Mouse (Mus musculus) cerebellum, postnatal 25 days (tissue): ENCODE results near the gene Tex101.
A peak's percentile ranks its signal among the peaks of the same experiment; 100 is the strongest.
"Not testable (repeated sequence)": the region's sequence is repeated elsewhere in the genome, so short reads cannot be mapped to it uniquely, and the experiment has no call there.

ENCODE experiments used
- DNase-seq, 2 experiments: peaks; one replicate each; pipeline ENCODE4 v3.0.0; 2021; ENCODE audit warnings: mixed read lengths in 2 of 2

The Tex101 gene

GRCm38 (mm10) chr7:24676575-24676974 is at the start of gene Tex101:
Gene Tex101 (minus strand): TSS chr7:24676675.
- no peak for DNase-seq

- DNase-seq = no peak
Measured at GRCm38 (mm10) chr7:24715039-24715438, 38.6 kb upstream of the Tex101 start.

DNA sequence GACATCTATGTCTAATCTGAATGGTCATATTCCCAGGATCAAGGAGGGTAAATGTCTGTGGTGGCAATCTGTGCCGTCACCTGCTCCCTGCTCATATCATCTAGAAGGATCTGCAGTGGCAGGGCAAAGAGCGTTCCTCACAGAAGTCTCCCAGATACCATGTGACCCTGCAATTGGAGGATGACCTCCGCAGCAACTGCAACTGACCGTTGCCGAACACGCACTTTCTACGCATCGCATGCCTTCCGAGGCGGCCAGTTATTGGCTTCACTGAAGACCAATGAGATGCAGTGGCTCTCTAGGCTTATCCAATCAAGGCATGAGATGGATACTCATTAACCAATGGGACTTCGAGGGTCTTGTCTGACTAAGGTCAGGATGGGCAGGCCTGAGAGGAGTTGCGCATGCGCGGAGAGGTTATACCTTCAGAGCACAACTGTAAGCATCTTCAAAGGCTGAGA is 32.4 kb upstream of the Tex101 start, which contains the start of gene BC049730:
Gene BC049730 (plus strand): TSS at position 411 of the 461 bp plus-strand sequence.
- no peak for DNase-seq

GRCm38 (mm10) chr7:24702841-24703240 is 26.4 kb upstream of the Tex101 start:
- DNase-seq = not testable (repeated sequence)

DNA sequence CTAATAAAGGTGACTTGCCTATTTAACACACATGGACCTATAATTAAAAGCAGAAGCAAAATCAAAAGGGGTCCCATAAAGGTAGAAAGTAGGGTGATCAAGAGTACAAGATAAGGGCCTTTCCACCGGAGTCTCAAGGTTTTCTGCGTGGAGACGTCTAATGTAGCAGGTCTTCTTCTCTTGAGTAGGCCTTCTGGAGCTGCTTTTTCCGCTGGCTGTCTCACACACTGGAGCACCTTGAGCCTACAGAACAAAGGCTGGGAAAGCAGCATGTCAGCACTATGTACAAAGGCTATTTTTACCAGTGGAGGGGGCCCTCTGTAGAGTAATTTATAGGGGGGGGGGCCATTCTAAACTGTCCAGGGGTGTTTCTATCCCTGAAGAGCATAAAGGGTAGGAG is 21.4 kb upstream of the Tex101 start:
- not testable (repeated sequence) for DNase-seq

GRCm38 (mm10) chr7:24692693-24693092 is 16.2 kb upstream of the Tex101 start:
- DNase-seq = not testable (repeated sequence)

- not testable (repeated sequence) for DNase-seq
Measured at GRCm38 (mm10) chr7:24687519-24687918, 11.0 kb upstream of the Tex101 start.

DNA sequence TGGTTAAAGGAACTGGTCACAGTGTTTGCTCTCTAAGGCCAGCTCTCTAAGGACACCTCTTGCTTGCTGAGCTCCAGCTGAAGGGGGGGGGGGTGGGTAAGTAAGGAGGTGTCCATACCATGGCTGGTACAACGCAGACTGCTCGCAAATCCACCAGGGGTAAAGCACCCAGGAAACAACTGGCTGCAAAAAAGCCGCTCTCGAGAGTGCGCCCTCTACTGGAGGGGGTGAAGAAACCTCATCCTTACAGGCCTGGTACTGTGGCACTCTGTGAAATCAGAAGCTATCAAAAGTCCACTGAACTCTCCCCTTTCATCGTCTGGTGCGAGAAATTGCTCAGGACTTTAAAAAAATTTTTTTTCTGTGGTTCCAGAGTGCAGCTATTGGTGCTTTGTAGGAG is 7.6 kb upstream of the Tex101 start:
- DNase-seq = not testable (repeated sequence)

GRCm38 (mm10) chr7:24671944-24672439 is 4.5 kb downstream of the Tex101 start:
- DNase-seq = no peak

- DNase-seq = no peak
Measured at GRCm38 (mm10) chr7:24664959-24665358, 11.5 kb downstream of the Tex101 start.

DNA sequence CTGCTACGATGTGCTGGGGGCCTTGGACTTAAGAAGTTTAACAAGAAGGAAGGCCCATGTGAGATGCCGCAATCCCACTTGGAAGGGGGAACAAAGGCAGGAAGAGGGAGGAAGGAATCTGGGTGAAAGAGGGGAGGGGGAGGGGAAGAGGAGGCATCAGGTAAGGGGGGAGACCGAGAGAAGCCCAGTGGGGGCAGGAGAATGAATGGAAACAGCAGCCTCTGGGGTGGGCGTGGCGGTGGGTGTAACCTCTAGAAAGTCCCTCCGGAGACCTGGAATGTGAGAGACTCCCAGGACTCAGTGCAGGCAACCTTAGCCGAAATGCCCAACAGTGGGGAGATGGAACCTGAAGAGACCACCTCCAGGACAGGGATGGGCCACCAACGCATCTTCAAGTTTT is 12.2 kb downstream of the Tex101 start:
- DNase-seq = no peak

DNA sequence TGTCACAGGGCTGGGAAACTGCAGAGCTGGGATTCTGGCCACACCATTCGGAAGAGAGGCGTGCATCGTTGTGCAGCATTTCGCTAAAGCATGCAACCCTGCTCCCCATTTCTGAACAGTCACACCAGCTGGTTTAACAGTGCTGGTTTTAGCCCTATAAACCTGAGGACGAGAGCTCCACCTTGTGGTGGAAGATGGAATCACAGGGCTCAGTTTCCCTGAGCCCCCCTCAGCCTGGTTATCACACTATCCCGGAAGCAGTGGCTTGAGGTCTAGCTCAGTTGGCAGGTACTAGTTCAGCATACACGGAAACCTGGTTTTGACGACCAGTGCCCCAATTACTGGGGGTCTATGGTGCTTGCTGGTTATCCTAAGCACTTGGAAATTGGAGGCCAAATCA is 13.9 kb downstream of the Tex101 start:
- DNase-seq = peak; percentile 61 to 80

DNA sequence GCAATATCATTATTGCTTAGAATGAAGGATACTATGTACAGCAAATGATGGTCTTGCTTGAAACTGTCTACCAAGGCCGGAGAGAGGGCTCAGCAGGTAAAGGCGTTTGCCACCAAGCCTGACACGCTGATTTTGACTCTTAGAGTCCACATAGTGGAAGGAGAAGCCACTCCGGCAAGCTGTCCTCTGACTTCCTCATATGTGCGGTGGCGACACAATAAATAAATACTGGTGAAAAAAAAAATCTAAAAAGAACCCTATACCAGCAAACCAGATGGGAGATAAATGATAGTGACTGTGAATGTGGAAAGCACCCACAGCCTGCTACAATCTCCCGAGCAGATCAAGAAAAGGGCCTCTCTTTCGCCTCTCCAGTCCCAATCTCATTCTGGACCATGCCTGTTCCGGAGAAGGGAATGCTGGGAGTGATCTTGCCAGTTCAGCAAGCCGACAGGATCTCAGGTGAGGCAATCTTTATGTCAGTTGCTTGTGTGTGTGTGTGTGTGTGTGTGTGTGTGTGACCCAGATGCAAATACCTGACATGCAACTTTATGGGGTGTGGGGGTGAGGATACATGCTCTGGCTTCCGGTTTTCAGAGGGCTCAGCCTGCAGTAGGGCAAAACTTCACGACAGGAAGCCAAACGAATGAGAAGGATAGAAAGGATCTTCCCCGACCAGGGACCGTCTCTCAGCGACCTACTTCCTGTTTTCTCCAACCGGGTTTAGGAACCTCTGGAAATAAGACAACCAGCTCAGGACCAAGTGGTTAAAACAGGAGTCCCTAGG is 15.2 kb downstream of the Tex101 start:
- no peak for DNase-seq

DNA sequence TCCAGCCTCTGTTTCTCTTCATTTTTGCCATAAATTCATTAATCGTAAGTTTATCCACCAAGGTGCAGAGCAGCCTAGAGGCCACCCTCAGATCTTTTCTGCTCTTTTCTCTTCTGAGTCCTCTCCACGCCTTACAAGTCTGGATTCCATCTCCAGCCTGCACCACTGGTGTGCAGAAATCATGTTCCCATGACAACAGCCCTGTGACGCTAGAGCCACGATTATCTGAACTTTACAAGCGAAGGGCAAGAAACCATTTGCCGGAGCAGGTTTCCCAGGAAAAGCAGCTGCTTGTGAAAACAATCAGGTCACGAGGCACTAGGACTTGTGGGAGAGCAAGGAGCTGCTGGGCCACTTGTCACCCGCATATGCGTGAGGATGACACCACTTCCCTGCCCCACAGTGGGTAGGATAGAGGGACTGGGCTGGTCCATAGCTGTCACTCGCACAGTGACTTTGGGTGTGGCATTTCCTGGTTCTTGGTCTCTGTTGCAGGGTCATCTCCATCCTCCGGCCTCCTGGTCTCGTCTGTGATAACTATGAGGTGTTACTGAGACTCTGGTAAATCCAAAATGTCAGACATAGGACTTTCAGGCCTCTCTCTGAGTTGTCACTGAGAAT is 16.6 kb downstream of the Tex101 start:
- DNase-seq = no peak

GRCm38 (mm10) chr7:24653681-24654080 is 22.8 kb downstream of the Tex101 start:
- DNase-seq = peak; percentile 56 to 67

DNA sequence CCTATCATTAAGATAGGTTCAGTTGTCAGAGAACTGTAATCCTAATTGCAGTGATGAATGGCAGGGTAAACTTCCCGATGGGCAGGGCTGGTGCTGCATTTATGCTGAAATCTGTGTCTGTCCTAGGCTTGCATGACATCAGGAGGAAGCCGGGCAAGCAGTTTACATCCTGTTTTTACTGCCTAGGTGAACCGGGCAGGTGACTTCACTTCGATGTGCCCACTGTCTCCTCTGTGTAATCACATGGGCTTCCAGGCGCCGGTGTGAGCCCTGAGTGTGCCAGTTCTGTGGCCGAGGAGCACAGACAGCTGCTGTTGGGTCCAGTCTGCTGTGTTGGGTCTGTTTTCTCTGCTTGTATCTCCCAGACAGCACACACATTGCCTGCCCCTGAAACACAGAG is 30.0 kb downstream of the Tex101 start:
- no peak for DNase-seq

- no peak for DNase-seq
Measured at GRCm38 (mm10) chr7:24644996-24645395, 31.5 kb downstream of the Tex101 start.

DNA sequence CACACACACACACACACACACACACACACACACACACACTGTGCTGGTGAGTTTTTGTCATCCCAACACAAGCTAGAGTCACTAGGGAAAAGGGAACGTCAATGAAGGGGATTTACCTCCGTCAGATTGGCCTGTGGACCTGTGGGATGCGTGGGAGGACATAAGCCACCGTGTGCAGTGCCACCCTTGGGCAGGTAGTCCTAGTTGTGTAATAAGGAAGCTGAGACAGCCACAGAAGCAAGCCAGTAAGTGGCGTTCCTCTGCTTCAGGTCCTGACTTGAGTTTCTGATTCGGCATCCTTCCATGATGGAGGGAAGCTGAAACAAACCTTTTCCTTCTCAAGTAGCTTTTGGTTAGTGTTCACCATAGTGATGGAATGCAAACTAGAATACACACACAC is 32.0 kb downstream of the Tex101 start:
- no peak for DNase-seq

GRCm38 (mm10) chr7:24642491-24642890 is 34.0 kb downstream of the Tex101 start:
- peak; percentile 37 to 56 for DNase-seq

DNA sequence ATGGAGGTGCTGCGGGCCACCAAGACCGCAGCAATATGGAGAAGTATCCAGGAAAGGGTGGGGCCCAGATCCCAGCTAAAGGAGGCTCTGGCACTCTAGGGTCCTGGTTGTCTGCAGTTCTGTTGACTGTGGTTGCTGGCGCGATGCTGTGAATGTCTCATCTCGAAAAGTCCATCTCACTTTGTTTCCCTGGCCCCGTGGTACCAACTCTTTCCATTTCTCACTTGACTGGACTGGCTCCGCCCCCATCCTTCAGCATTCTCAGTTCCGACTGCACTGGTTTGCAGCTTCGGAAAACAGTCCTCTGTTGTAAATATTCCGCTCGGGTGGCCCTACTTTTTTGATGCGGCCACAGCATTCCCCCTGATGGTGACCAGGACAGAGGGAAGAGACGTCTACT is 36.0 kb downstream of the Tex101 start:
- no peak for DNase-seq

DNA sequence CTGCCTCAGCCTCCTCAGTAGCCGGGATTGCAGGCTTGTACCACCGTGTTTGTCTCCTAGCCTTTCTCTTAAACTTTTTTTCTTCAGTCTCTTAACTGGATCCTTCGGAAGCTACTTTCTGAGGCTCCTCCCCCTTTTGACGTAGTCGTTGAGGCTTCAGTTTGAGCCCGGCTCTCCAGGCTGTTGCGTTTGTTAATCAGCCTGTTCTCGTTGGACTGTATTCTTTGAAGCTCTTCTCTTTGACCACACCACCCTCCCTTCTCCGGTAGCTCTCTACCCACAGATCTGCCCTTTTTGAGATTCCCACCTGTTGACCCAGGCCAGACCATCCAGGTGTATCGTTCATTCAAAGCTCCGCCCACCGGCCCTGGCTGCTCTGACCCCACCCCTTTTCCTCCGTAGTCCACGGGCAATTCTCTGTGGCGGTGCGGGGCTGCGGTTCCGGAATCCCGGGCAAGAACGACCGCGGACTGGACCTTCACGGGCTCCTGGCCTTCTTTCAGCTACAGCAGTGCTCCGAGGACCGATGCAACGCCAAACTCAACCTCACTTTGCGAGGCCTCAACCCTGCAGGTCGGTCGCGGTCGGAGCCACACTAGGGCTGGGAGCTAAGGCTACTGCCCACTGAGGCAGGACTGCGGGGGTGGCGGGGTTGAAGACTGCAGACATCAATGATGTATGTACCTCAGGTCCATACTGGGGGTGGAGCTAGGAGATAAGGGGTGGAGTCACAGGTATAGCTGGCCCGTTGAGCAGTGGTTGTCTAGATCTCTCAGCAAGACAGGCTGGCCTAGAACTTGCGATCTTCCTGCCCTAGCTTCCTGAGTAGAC is 38.2 kb downstream of the Tex101 start:
- peak in 1 of 2 experiments; percentile 13 for DNase-seq

- DNase-seq = no peak
Measured at GRCm38 (mm10) chr7:24637046-24637445, 39.4 kb downstream of the Tex101 start.

DNA sequence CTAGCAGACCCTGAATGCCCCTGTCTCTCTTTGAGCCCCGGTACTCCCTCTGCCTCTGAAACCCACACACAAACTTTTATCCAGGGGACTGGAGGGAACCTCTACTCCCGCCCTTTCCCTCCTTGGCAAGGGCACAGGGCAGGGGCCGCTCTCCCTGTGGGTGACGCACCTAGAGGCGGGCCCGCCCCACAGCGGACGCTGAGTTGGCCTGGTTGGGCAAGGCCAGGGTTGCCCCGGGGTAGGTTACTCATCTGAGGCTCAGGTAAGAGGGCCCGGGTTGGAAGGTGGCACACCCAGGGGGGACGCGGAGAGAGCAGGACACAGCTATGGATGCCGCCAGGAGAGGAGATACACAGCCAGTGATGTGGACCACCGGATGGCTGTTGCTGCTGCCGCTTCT is 40.2 kb downstream of the Tex101 start, which contains the start of gene Lypd3:
Gene Lypd3 (plus strand): TSS at position 287 of the 400 bp plus-strand sequence.
- no peak for DNase-seq
